In genomic region chr4:94476749-94477399, GRCm38 (mm10) we compare ENCODE assay signal across 8 mouse cellular contexts.
DNase-seq lines count a peak whose midpoint lies in the region; ATAC-seq lines count a peak whose summit lies in the region.

No protein-coding gene starts in this region.

- DNase-seq in adrenal gland, postnatal 14 days = peak; percentile 10
- DNase-seq in adrenal gland, postnatal 25 days = no peak
- DNase-seq in CD4-positive helper T cell, adult 2 months (ENCODE audit: low read depth, low spot score) = peak; percentile 21
- DNase-seq in gastrocnemius, adult 8-10 months (ENCODE audit: low spot score in 2 of 2) = peak; percentile 29 to 47
- DNase-seq in cerebellum, postnatal 10 days = no peak
- DNase-seq in layer of hippocampus, postnatal 25 days (ENCODE audit: extremely low spot score in 1 of 2, low spot score in 1 of 2) = no peak
- DNase-seq in thymus, postnatal 25 days = no peak

- peak; percentile 78 for ATAC-seq in inflammation-experienced regulatory T-cells, adult 6 months

Comparison
In these comparisons a context has a peak if more than half of its experiments do, and no peak if none do; other contexts are left out.
1. DNase-seq: peak in adrenal gland, postnatal 14 days (single experiment), CD4-positive helper T cell, adult 2 months (single experiment) and gastrocnemius, adult 8-10 months (2 of 2); none in adrenal gland, postnatal 25 days (single experiment), cerebellum, postnatal 10 days (0 of 2), layer of hippocampus, postnatal 25 days (0 of 2) and thymus, postnatal 25 days (single experiment).